Mouse (Mus musculus) embryo, embryonic 11.5 days (tissue): Measurements from ENCODE around the gene Hnf4a.
"Not testable (repeated sequence)": the region's sequence is repeated elsewhere in the genome, so short reads cannot be mapped to it uniquely, and the experiment has no call there.

Source experiments
- DNase-seq: peaks from one replicate; pipeline ENCODE4 v3.0.0-alpha.2; 2012; ENCODE audit warnings: low read depth, low spot score

The Hnf4a gene

DNA sequence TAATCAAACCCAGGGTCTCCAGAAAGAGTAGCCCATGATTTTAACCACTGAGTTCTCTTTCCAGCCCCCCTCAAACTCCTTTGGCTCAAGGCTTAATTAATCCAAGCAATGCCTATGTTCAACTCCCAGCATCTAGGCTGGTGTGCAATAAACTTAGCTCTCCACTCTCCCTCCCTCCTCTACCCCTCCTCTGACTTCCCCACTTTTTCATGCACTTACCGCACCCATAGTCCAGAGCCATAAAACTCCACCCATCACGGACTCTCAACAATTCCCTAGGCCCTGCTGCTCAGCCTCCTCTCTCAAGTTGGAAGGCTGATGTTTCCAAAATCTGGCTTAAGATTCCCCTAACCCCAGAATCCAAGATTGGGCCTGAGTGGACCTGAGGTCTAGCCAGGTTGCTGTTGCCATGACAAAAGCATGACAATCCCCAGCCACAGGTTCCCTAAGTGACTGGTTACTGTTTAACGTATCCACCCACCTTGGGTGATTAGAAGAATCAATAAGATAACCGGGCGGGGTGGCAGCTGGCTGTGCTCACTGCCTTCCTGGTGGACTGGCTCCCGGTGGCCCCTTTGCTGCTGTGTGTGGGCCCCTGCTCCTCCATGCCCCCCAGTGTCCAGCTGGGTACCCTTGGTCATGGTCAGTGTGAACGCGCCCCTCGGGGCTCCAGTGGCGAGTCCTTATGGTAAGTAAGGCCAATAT, at the start of gene Hnf4a:
Gene Hnf4a (plus strand): TSS at position 509 of the 705 bp plus-strand sequence.
- no peak for DNase-seq

DNA sequence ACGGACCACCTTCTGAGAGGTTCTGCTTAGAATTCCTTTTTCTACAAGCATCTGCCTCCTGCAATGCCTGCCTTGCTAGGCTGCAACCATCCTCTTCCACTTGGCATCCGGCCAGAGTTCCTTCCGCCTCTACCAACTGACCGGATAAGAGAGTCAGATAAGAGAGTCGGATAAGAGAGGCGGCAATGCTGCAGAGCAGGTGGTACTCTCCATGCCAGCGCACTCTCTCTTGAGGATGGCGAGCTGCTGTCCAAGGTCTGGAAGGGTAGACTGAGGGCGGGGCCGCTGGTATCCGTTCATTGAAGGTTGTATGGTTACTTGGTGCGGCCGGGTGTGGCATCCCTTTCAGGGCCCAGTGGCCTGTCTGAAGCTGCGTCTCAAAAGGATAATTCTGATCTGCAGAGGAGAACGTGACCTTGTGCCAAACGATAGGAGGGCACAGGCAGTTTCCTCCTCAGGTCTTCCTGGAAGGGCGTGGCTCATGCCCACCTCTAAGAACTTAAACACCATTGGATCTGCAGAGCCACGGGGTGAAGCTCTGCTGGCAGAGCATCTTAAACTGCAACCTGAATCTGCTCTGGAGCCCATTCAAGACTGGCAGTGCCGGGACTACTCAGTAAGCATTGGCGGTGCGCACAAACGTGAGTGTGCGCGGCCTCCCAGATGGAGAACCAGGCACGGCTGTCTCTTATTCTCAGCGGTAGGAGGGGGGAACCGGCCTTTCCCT, 47.9 kb upstream of the Hnf4a start:
- no peak for DNase-seq

- DNase-seq: no peak
Observed at GRCm38 (mm10) chr2:163459380-163459779, 47.2 kb upstream of the Hnf4a start.

GRCm38 (mm10) chr2:163460622-163461021, 46.0 kb upstream of the Hnf4a start:
- DNase-seq: no peak

GRCm38 (mm10) chr2:163461307-163461706, 45.3 kb upstream of the Hnf4a start:
- not testable (repeated sequence) for DNase-seq

- DNase-seq: no peak
Observed at GRCm38 (mm10) chr2:163462386-163462785, 44.2 kb upstream of the Hnf4a start.

GRCm38 (mm10) chr2:163462801-163463200, 43.8 kb upstream of the Hnf4a start:
- DNase-seq: no peak

DNA sequence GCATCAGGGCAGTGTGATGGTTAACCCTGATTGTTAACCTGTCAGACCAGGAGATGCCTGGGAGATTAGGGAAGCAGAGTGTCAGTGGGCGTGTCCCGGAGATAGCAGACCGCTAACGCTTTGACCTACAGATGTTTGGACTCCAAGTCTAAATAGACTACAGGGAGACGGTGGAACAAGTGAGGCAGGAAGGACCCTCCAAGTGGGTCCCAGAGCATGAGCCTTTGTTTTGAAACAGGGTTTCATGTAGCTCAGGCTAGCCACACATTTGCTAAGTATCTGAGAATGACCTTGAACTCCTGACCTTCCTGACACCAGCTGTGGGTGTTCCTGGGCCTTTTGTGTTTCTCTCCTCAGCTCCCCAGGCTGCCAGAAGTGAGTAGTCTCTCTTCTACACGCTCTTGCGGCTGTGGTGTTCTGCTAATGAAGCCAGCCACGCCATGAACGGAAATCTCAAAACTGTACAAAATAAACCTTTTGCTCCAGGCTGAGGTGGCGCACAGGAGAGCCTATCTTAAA, 43.3 kb upstream of the Hnf4a start:
- DNase-seq: no peak

- DNase-seq: no peak
Observed at GRCm38 (mm10) chr2:163463998-163464397, 42.6 kb upstream of the Hnf4a start.

- DNase-seq: no peak
Observed at GRCm38 (mm10) chr2:163464562-163464961, 42.0 kb upstream of the Hnf4a start.

DNA sequence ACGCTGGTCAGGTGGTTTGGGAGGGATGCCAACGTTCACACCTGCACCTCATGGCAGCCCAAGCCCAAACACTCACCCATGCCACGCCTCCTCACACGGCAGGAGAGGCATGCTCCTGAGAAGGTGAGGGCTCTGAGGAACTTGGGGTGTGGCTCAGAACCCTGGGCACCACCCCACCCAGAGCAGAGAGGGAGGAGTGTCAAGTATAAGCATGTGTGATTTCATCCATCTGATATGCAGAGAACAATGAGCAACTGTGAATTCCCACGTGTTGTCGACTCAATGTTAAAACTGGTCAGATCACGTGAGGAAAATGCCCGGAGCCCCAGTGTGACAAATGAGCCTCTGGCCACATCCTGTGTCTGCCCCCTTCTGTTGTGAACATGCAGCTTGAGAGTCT, 39.8 kb upstream of the Hnf4a start:
- no peak for DNase-seq

DNA sequence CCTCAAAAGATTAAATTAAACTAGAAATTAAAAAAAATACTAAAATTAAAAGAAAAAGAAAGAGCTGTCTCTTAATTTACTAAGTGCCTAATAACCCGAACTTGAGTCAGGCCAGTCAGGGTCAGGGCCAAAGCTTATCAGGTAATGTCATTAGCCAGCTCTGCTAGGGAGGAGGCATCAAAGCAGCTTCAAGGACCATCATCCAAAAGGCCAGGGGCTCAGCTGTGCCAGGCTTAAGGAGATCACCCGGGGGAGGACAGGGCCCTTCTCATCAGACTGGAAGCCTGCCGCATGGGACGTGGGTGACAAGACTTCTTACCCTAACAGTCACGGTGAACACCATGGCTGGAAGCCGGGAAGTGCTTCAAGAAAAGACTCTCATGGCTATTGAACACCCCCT, 39.0 kb upstream of the Hnf4a start:
- no peak for DNase-seq

- no peak for DNase-seq
Observed at GRCm38 (mm10) chr2:163468866-163469265, 37.7 kb upstream of the Hnf4a start.

- no peak for DNase-seq
Observed at GRCm38 (mm10) chr2:163469711-163470110, 36.9 kb upstream of the Hnf4a start.

- DNase-seq: no peak
Observed at GRCm38 (mm10) chr2:163471136-163471535, 35.5 kb upstream of the Hnf4a start.

- DNase-seq: peak; percentile 16
Observed at GRCm38 (mm10) chr2:163471710-163472465, 34.7 kb upstream of the Hnf4a start.

DNA sequence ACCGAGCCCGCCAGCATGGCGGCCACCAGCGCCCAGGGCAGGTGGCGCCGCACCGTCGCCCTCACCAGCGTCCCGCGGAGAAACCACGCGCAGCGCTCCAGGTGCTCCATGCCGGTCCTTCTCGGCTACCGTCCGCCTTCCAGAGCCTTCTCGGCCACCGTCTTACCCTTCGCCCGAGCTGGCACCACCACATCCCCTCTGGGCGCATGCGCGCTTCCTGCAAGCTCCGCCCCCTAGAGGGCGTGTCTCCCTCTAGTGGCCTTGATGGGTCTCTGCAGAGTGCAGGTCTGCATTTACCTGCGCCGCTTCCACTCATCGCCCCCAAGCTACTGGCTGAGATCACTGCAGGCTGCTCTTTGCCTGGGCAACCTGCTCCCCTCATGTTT, 34.1 kb upstream of the Hnf4a start, which contains the start of gene Fitm2:
Gene Fitm2 (minus strand): TSS at position 164 of the 386 bp plus-strand sequence.
- DNase-seq: peak; percentile 97

DNA sequence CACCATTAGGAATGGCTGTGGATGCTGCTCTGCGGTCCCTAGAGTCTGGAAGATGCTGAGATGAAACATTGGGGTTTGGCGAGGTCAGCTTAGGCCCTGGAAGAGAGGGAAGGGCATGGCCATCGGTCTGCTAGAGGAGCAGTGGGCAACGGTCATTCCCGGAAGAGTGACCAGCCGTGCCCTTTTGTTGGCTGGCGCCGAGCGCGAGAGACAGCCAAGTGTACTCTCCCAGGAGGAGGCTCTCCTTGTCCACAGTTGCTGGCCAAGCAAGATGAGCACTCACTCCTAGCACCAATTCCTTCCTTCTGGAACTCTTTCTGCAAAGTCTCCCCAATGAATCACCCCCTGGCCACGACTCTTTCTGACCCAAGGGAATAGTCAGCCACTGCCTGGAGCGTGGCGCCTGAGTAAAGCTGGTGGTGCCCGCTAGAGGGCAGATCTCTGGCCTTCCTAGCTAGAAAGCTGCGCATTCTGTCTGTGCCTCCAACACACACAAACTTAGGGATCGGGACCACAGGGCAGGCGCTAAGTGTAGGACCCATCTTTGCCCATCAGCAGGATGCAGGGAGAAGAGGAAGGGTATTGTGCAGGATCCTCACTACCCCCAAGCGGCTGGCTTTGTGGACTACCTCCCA, 26.3 kb upstream of the Hnf4a start:
- no peak for DNase-seq

DNA sequence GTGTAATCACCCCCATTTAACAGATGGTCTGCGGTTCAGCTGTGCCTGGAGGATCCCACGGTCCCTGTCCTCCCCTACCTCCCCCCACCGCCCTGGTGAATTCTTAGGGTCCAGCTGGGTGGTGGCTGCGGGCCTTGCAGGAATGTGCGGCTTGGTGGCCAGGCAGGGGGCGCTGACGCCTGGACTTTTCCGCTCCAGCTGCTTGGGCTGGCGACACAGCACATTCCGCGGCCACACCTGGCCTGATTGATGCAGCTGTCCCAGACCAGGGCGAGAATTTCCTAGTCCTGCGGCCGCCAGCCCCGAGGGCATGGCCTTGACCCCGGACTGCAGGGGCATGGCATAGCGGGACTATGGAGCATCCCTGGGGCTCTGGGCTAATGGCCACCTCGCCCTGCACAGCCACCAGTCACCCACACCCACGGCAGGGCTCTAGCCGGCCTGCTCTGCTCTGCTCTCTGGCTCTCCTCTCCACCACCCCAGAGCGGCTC, 25.0 kb upstream of the Hnf4a start:
- peak; percentile 22 for DNase-seq

- no peak for DNase-seq
Observed at GRCm38 (mm10) chr2:163487360-163487759, 19.2 kb upstream of the Hnf4a start.

DNA sequence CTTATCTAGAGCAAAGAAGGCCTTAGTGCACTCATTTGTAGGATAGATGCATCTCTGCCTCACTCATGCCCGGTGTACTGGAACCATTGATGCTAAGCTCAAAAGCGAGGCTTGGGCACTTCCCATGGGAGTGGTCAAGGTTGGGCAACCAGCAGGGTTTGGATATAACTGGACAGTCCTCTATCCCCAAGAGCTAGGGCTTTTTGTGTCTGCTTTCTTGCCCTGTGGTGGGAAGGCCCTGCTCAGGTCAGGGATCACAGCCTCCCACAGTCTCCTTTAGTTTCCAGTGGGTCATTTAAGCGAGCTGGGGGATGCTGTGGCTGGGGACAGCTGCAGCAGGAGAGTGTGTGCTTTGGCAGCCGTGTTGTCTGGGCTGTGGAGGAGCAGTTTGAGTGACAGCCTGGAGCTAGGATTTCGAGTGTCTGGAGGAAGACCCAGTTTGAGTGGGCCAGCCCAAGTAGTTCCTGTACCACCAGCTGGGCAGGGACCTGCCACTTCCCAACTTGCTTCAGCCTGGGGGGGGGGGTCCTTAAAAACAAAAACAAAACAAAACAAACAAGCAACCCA, 16.8 kb upstream of the Hnf4a start:
- no peak for DNase-seq
